31 mouse cellular contexts compared by ENCODE assay signal in genomic region chr4:117115592-117115991, GRCm38 (mm10). TPM values are rescaled to one million over a fixed set of nuclear protein-coding genes. Genes with fewer than 3 reads are reported as not detected.
DNase-seq lines count a peak whose midpoint lies in the region; ATAC-seq lines count a peak whose summit lies in the region.
"Had no signal": no experiment of that assay in that cellular context is flagged by ENCODE, and none has a peak within 500 bp of the region (broad histone marks: within the 10 kb centered on the region; RNA-seq: fewer than 3 reads in every experiment).

No protein-coding gene starts in this region.

- no peak for ATAC-seq in neural tube, embryonic 15.5 days (ENCODE audit: low FRiP score)
- ATAC-seq: forebrain, embryonic 13.5 days; forebrain, embryonic 16.5 days; hindbrain, embryonic 16.5 days; Patski had no signal

- intact Hi-C loops in heart, postnatal 36 days (cut with DNase I): no loop called here

- peaks cover 8% of the 10 kb centered on the region for H3K4me1 ChIP-seq in neural tube, embryonic 15.5 days
- H3K4me1 ChIP-seq: heart, embryonic 10.5 days had no signal

- H3K9ac ChIP-seq in neural tube, embryonic 15.5 days (replicated peaks): no peak overlapping the region
- H3K9ac ChIP-seq: forebrain, embryonic 13.5 days; heart, embryonic 13.5 days; hindbrain, embryonic 13.5 days had no signal

- no peak overlapping the region for H3K4me2 ChIP-seq in neural tube, embryonic 15.5 days
- H3K4me2 ChIP-seq: forebrain, embryonic 13.5 days; heart, embryonic 13.5 days; hindbrain, embryonic 13.5 days had no signal

- H3K36me3 ChIP-seq in neural tube, embryonic 15.5 days: peaks cover 42% of the 10 kb centered on the region

- no peaks in the 10 kb centered on the region for H3K9me3 ChIP-seq in neural tube, embryonic 15.5 days (replicated peaks)
- H3K9me3 ChIP-seq: forebrain, embryonic 10.5 days; forebrain, embryonic 13.5 days; G1E; heart, embryonic 10.5 days; heart, embryonic 13.5 days; hindbrain, embryonic 13.5 days had no signal

- 90% methylated on average over 5 of the region's 5 CpGs for WGBS in neural tube, embryonic 15.5 days

- H3K27ac ChIP-seq in neural tube, embryonic 15.5 days (replicated peaks): no peak overlapping the region
- H3K27ac ChIP-seq: forebrain, embryonic 10.5 days; forebrain, embryonic 13.5 days; heart, adult 2 months; heart, embryonic 10.5 days; heart, embryonic 13.5 days; hindbrain, embryonic 13.5 days had no signal

- no peaks in the 10 kb centered on the region for H3K27me3 ChIP-seq in neural tube, embryonic 15.5 days (replicated peaks)
- H3K27me3 ChIP-seq: CH12.LX; forebrain, embryonic 13.5 days; heart, embryonic 13.5 days; hindbrain, embryonic 13.5 days; Patski had no signal

- peak; percentile 32 to 51 for DNase-seq in thymus, adult 18-20 months
- DNase-seq in thymus, postnatal 0 days (ENCODE audit: low spot score): peak; percentile 82
- DNase-seq in thymus, postnatal 25 days: peak; percentile 62
- DNase-seq in heart, postnatal 36 days: no peak
- DNase-seq in layer of hippocampus, adult 11-12 months (ENCODE audit: low spot score): no peak
- DNase-seq: adrenal gland, postnatal 10 days; adrenal gland, postnatal 36 days; B cell, adult 2 months; cerebellum, adult 18-20 months; cerebellum, adult 9-10 months; cerebellum, postnatal 14 days; gastrocnemius, postnatal 10 days; gastrocnemius, postnatal 36 days; heart, adult 2 months; heart, postnatal 14 days had no signal

- H3K4me3 ChIP-seq in neural tube, embryonic 15.5 days (replicated peaks): no peak overlapping the region
- H3K4me3 ChIP-seq: forebrain, embryonic 10.5 days; forebrain, embryonic 13.5 days; heart, adult 2 months; heart, embryonic 10.5 days; heart, embryonic 13.5 days; hindbrain, embryonic 13.5 days had no signal

RNA-seq across cellular contexts. Expression of gene Btbd19, which starts 9.9 kb away (rescaled TPM):
- polyA plus RNA-seq in thymus, postnatal 0 days (2015; fragmentation: Nextera tagmentation; extraction: Ambion mirVana): 15.7 and 19.2 TPM in 2 replicates
- 1 to 10 TPM; 1.8 to 2.4 TPM for total RNA-seq in heart, postnatal 36 days (2021)
- polyA plus RNA-seq in neural tube, embryonic 15.5 days (2015; fragmentation: Nextera tagmentation; extraction: Ambion mirVana): 4.7 and 5.5 TPM in 2 replicates

RNA-seq across cellular contexts. Expression of gene Tctex1d4, which starts 11.0 kb away (rescaled TPM):
- 1.0 and 1.8 TPM in 2 replicates for polyA plus RNA-seq in thymus, postnatal 0 days (2015; fragmentation: Nextera tagmentation; extraction: Ambion mirVana)
- total RNA-seq in heart, postnatal 36 days (2021): not detected
- not detected in 2 replicates for polyA plus RNA-seq in neural tube, embryonic 15.5 days (2015; fragmentation: Nextera tagmentation; extraction: Ambion mirVana)
- total RNA-seq: adrenal gland, adult 18-20 months; adrenal gland, postnatal 10 days; adrenal gland, postnatal 36 days; gastrocnemius, adult 18-20 months; gastrocnemius, postnatal 10 days; gastrocnemius, postnatal 36 days; granulocyte monocyte progenitor cell, adult 5-6 weeks; heart, adult 2 months; heart, postnatal 14 days; hematopoietic stem cell, adult 5-6 weeks had no signal
- polyA plus RNA-seq: embryonic facial prominence, embryonic 11.5 days; forebrain, embryonic 10.5 days; forebrain, embryonic 13.5 days; heart, embryonic 10.5 days; heart, embryonic 13.5 days had no signal

RNA-seq across cellular contexts. Expression of gene Plk3, which starts 18.2 kb away (rescaled TPM):
- polyA plus RNA-seq in thymus, postnatal 0 days (2015; fragmentation: Nextera tagmentation; extraction: Ambion mirVana): 3.4 and 4.1 TPM in 2 replicates
- 1 to 10 TPM; 1.2 to 2.4 TPM for total RNA-seq in heart, postnatal 36 days (2021)
- polyA plus RNA-seq in neural tube, embryonic 15.5 days (2015; fragmentation: Nextera tagmentation; extraction: Ambion mirVana): 19.5 and 22.5 TPM in 2 replicates

RNA-seq across cellular contexts. Expression of gene Ptch2, which starts 19.7 kb away (rescaled TPM):
- polyA plus RNA-seq in thymus, postnatal 0 days (2015; fragmentation: Nextera tagmentation; extraction: Ambion mirVana): 0.39 and 0.44 TPM in 2 replicates
- total RNA-seq in heart, postnatal 36 days (2021): 1 to 10 TPM; 1.3 to 2.3 TPM
- polyA plus RNA-seq in neural tube, embryonic 15.5 days (2015; fragmentation: Nextera tagmentation; extraction: Ambion mirVana): 6.9 and 7.1 TPM in 2 replicates
- total RNA-seq: hematopoietic stem cell, adult 5-6 weeks had no signal
- polyA plus RNA-seq: G1E had no signal

RNA-seq across cellular contexts. Expression of gene Rps8, which starts 40.5 kb away (rescaled TPM):
- polyA plus RNA-seq in thymus, postnatal 0 days (2015; fragmentation: Nextera tagmentation; extraction: Ambion mirVana): 1,163 and 1,165 TPM in 2 replicates
- 100 to 1,000 TPM; 550 to 602 TPM for total RNA-seq in heart, postnatal 36 days (2021)
- polyA plus RNA-seq in neural tube, embryonic 15.5 days (2015; fragmentation: Nextera tagmentation; extraction: Ambion mirVana): 530 and 610 TPM in 2 replicates

Comparison
In these comparisons a context has a peak if more than half of its experiments do, and no peak if none do; other contexts are left out.
1. DNase-seq: peak in thymus, adult 18-20 months (2 of 2), thymus, postnatal 0 days (single experiment) and thymus, postnatal 25 days (single experiment); none in heart, postnatal 36 days (0 of 2) and layer of hippocampus, adult 11-12 months (single experiment).